Mouse (Mus musculus): Measurements from ENCODE around the gene Itprid1.

DNA sequence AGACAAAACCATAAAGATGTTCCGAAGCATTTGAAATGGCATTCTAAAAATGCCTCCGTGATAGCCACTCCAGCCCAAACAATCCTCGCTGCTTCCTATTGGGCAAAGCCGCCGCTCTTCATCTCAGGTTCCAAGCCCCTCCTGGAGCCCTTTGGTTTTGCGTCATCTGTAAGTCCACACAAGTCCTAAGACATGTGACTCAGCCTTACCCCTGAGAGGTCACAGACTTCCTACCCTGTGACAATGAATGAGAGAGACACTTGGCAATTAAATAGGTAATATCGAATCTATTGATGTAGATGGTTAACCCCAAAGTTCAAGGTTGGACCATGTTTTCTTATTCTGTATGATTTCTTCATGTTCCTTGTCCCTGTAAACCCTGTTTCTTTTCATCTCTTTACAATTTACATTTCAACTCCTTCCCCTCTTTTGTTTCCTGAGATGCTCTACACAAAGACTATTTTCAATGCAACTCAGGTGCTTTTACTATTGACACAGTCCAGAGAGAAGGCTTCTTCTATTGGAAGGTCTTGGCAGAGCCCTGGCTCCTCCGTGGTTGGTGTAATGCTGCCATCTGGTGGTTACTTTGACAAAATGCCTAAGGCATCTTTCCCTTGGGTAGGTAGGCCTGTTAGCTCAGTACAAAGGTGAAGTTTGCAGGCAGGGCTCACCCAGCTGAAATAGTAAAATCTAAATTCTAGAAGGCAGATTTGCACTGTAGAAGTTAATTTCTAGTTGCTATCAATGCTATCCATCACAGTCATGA, 113.8 kb downstream of the Itprid1 start:
- TF ChIP-seq POLR2A (IDR thresholded peaks at IDR 0.05; ENCODE audit: control insufficient read depth, low read depth, low read length): no peak
- peak; percentile 48; the same call in 1 of the 2 replicates for TF ChIP-seq CTCF (IDR thresholded peaks at IDR 0.05; ENCODE audit: control insufficient read depth, insufficient read depth, insufficient replicate concordance, low read depth, low read length)
